Mouse (Mus musculus): ENCODE results near the gene Tns3.

- TF ChIP-seq CTCF (IDR thresholded peaks at IDR 0.05; ENCODE audit: borderline replicate concordance, control insufficient read depth, extremely low read depth, insufficient read depth, low read length, poor library complexity), result no peak
- TF ChIP-seq POLR2A (IDR thresholded peaks at IDR 0.05; ENCODE audit: control insufficient read depth, extremely low read depth, insufficient read depth, low read length, poor library complexity), result no peak
Measured at GRCm38 (mm10) chr11:8584307-8584706, 80.0 kb downstream of the Tns3 start.

Measured in thymus, adult 2 months (tissue).